Mouse (Mus musculus) urinary bladder, adult 2 months (tissue): Measurements from ENCODE around the gene Ube2r2. TPM values are rescaled to one million over a fixed set of nuclear protein-coding genes. Genes with fewer than 3 reads are reported as not detected.

Experiments
- DNase-seq: peaks from one replicate; pipeline ENCODE4 v3.0.0; 2022; ENCODE audit warnings: low spot score
- polyA plus RNA-seq: library from polyadenylated mRNA; depleted of rRNA; stranded (reverse); fragments of >200 nt; gene quantifications from 2 replicates; pipeline ENCODE4 v1.2.3, GENCODE M21; 2012

Ube2r2 gene
- polyA plus RNA-seq, 1 experiment, result 217 TPM

DNA sequence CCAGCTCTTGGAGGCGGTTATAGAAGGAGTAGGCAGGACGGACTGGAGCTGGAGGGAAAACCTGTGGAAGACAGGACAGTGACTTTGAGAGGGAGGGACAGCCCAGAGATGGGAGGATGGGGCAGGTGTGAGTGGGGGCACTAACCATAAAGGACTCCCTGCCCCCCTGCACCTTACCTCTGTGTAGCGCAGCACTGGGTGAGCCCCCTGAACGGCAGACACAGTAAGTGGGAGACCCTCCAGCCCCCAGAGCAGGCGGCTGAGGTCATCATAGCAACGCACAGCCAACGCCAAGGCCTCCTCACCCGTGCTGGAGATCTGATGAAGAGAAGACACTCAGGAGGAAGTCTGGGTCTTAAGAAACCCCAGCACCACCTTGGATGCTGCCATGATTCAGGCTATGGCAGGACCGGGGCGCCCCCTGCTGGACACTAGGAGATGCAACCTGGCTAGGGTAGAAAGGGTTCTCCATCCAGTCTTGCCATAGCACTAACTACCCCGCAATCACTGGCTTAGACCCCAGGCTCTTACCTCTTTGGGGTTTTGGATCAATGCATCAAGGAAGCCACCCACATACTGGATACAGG, 16.7 kb upstream of the Ube2r2 start:
- no peak for DNase-seq

GRCm38 (mm10) chr4:41124180-41124951, 11.2 kb upstream of the Ube2r2 start, which contains the start of gene Nol6:
Nol6 (minus strand) TSS chr4:41124455.
- DNase-seq, result peak; percentile 79

- DNase-seq, result no peak
Observed at GRCm38 (mm10) chr4:41129406-41129805, 6.1 kb upstream of the Ube2r2 start.

DNA sequence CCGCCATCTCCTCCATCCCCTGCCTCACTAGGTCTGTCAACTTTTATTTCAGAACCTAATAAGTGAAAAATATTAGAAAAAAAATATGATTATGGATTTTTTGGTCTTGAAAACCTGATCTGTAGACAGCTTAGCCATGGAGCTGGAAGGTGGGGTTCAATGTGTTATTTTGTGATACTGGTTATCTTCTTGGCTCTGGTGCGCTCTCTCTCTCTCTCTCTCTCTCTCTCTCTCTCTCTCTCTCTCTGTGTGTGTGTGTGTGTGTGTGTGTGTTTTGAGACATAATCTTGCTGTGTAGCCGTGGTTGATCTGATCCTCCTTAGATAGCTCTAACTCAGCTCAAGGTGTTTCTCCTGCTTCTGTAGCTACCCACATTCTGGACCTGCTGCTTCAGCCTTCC, 5.7 kb upstream of the Ube2r2 start:
- DNase-seq, result no peak

GRCm38 (mm10) chr4:41132471-41132870, 3.1 kb upstream of the Ube2r2 start:
- no peak for DNase-seq

DNA sequence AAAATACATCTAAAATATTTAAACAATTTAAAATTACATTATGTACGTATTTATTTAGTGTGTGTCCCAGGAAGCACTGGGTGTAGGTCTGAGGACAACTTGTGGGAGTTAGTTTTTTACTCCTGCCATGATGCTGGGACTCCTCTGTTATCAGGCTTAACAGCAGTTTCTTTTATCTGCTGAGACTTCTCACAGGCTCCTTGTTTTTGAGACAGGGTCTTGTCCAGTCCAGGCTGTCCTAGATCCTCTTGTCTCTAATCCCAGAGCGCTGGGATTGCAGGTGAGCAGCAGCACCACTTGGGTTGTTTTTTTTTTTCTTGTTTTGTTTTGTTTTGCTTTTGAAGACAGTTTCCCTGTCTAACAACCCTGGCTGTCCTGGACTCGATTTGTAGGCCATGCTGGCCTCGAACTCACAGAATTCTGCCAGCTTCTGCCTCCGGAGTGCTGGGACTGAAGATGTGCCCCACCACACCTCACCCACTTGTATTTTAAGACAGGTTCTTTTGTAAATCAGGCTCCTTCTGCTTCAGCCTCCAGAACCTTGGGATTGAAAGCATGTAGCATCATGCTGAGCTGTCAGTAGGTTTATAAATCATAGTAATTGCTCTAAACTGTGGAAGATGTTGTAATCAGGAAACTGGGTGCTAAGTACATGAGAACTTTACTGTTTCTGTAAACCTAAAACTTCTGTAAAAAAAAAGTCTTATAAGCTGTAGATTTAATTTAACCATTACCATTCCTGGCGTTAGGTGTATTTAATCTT, 1.8 kb upstream of the Ube2r2 start:
- DNase-seq, result no peak

- DNase-seq, result peak; percentile 74
Observed at GRCm38 (mm10) chr4:41134935-41135710, 420 bp upstream of the Ube2r2 start.

- no peak for DNase-seq
Observed at GRCm38 (mm10) chr4:41136454-41136805, 887 bp downstream of the Ube2r2 start.

- no peak for DNase-seq
Observed at GRCm38 (mm10) chr4:41136811-41137210, 1.3 kb downstream of the Ube2r2 start.

- no peak for DNase-seq
Observed at GRCm38 (mm10) chr4:41140174-41140875, 4.8 kb downstream of the Ube2r2 start.

- DNase-seq, result no peak
Observed at GRCm38 (mm10) chr4:41142601-41143000, 7.1 kb downstream of the Ube2r2 start.

GRCm38 (mm10) chr4:41149891-41150290, 14.3 kb downstream of the Ube2r2 start:
- no peak for DNase-seq

GRCm38 (mm10) chr4:41151186-41151585, 15.6 kb downstream of the Ube2r2 start:
- no peak for DNase-seq

- DNase-seq, result no peak
Observed at GRCm38 (mm10) chr4:41153146-41153545, 17.6 kb downstream of the Ube2r2 start.

- DNase-seq, result no peak
Observed at GRCm38 (mm10) chr4:41156961-41157360, 21.4 kb downstream of the Ube2r2 start.

DNA sequence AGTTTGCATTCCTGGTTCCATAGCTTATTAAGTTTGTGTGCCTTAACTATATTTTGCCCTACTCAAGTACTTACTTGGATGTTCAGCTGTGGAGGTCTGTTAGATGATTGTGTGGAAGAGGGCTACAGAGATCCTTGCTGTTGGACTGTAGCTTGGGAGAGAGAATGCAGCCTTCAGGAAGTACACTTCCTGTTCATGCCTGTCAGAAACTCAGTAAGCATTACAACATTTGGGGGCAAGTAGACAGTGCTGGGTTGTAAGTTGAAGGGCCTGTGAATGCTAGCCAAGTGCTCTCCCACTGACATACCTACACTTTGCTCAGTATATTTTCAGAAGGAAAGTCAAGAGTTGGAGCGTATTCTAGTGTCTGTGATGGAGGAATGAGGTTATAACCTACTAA, 22.7 kb downstream of the Ube2r2 start:
- no peak for DNase-seq

DNA sequence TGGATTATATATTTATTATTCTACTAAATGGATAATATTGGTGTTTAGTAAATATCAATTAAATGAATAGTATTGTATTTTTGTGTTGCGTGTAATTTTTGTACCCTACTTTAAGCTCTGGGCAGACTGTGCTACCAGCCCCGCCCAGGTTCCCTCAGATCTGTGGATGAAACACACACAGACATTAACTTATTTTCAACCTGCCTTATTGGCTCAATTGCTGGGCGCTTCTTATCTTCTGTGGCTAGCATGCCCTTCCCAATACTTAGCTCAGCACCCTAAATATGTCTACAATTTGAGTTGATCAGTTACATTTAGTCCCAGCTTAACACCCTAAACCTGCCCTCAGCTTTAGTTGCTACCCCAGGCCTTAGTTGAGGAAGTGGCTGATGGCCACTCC, 25.7 kb downstream of the Ube2r2 start:
- no peak for DNase-seq

DNA sequence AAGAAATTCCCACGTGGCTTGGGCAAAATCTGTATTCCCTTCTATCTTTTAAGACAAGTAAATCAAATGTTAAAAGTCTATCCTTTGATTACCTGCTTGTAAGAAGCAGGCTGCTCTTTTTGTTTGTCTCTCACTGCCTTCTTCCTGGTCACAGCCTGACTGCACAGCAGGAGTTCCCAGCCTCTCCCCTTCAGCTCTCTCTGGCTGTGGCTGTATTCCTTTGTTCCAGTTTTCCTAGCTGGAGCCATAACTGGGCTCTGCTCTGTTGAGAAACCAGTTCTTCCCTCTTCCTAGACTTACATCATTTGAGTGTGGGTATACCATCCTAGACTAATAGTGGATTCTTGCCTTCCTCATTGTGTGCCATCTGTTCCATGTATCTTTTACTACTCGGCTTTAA, 29.4 kb downstream of the Ube2r2 start:
- no peak for DNase-seq

- DNase-seq, result peak; percentile 36
Observed at GRCm38 (mm10) chr4:41165693-41166475, 30.3 kb downstream of the Ube2r2 start.

DNA sequence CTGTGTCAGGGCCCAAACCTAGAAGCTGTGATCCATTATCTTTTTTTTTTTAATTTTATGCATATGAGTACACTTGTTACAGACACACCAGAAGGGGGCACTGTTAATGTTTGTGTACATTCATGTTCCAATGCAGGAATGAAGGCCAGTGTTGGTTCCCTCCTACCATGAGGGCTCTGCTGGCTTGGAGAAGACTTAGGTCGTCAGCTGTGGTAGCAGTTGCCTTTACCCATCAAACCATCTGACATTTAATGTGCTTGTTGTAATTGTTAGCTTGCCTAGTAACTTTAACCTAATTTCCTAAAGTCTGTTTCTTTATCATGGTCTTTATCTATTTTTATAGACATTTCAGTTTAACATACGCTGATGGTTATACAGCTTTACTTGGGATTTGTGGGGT, 35.4 kb downstream of the Ube2r2 start:
- DNase-seq, result no peak

GRCm38 (mm10) chr4:41174631-41175030, 39.1 kb downstream of the Ube2r2 start:
- DNase-seq, result no peak
